In genomic region chr1:168384594-168384955, GRCm38 (mm10) we compare ENCODE assay signal across 9 mouse cellular contexts. TPM values are rescaled to one million over a fixed set of nuclear protein-coding genes. Genes with fewer than 3 reads are reported as not detected.
DNase-seq lines count a peak whose midpoint lies in the region; ATAC-seq and TF ChIP-seq lines count a peak whose summit lies in the region.
"Had no signal": no experiment of that assay in that cellular context is flagged by ENCODE, and none has a peak within 500 bp of the region (broad histone marks: within the 10 kb centered on the region; RNA-seq: fewer than 3 reads in every experiment).

No protein-coding gene starts in this region.

- H3K4me2 ChIP-seq in lung, embryonic 16.5 days (ENCODE audit: low read depth, low read length) = peak overlapping the region; percentile 14; the same call in 1 of the 2 replicates
- no peak overlapping the region for H3K4me2 ChIP-seq in lung, postnatal 0 days (replicated peaks; ENCODE audit: low read depth, low read length)
- H3K4me2 ChIP-seq in limb, embryonic 11.5 days (ENCODE audit: low read depth, severe bottlenecking) = no peak overlapping the region
- H3K4me2 ChIP-seq in stomach, postnatal 0 days (replicated peaks; ENCODE audit: low read depth) = no peak overlapping the region

- 12% methylated on average over 6 of the region's 6 CpGs for WGBS in lung, embryonic 16.5 days
- 11% methylated on average over 6 of the region's 6 CpGs for WGBS in lung, postnatal 0 days
- WGBS in limb, embryonic 11.5 days = 22% methylated on average over 6 of the region's 6 CpGs
- WGBS in stomach, postnatal 0 days = 32% methylated on average over 6 of the region's 6 CpGs

- intact Hi-C loops in heart, postnatal 36 days (cut with DNase I) = loop anchor here (5.0 to 10.0 kb wide), 3 partner anchors 93 to 440 kb away; no protein-coding TSS in a partner anchor

- H3K36me3 ChIP-seq in lung, embryonic 16.5 days (ENCODE audit: control insufficient read depth, insufficient read depth, low read length) = peaks cover under 1% of the 10 kb centered on the region; the same call in 1 of the 2 replicates
- no peaks in the 10 kb centered on the region for H3K36me3 ChIP-seq in lung, postnatal 0 days (ENCODE audit: insufficient read depth, low read length)
- H3K36me3 ChIP-seq in limb, embryonic 11.5 days (ENCODE audit: control insufficient read depth, insufficient read depth, low read length) = no peaks in the 10 kb centered on the region
- H3K36me3 ChIP-seq in stomach, postnatal 0 days (ENCODE audit: control insufficient read depth, insufficient read depth, low read length) = no peaks in the 10 kb centered on the region

- TF ChIP-seq EP300 in lung, postnatal 0 days (IDR thresholded peaks at IDR 0.05) = no peak
- no peak for TF ChIP-seq EP300 in stomach, postnatal 0 days (optimal IDR thresholded peaks at IDR 0.05)

- H3K9me3 ChIP-seq in lung, embryonic 16.5 days (ENCODE audit: control insufficient read depth, low read length) = no peaks in the 10 kb centered on the region
- H3K9me3 ChIP-seq in lung, postnatal 0 days (ENCODE audit: low read length) = no peaks in the 10 kb centered on the region
- no peaks in the 10 kb centered on the region for H3K9me3 ChIP-seq in limb, embryonic 11.5 days (ENCODE audit: control insufficient read depth, low read length)
- no peaks in the 10 kb centered on the region for H3K9me3 ChIP-seq in stomach, postnatal 0 days (ENCODE audit: control insufficient read depth, low read length)

- DNase-seq in heart, adult 11 months = peak; percentile 85
- no peak for DNase-seq in heart, postnatal 36 days
- DNase-seq in lung, postnatal 0 days (ENCODE audit: low spot score) = no peak
- no peak for DNase-seq in limb, embryonic 11.5 days (ENCODE audit: low spot score)
- no peak for DNase-seq in stomach, postnatal 0 days (ENCODE audit: low spot score)
- no peak for DNase-seq in thymus, postnatal 25 days
- no peak for DNase-seq in thymus, postnatal 36 days
- DNase-seq: gastrocnemius, postnatal 25 days had no signal

- H3K4me3 ChIP-seq in lung, embryonic 16.5 days (ENCODE audit: low read length) = no peak overlapping the region
- no peak overlapping the region for H3K4me3 ChIP-seq in lung, postnatal 0 days (ENCODE audit: low read depth, low read length)
- H3K4me3 ChIP-seq in limb, embryonic 11.5 days (ENCODE audit: low read depth, low read length) = no peak overlapping the region
- H3K4me3 ChIP-seq in stomach, postnatal 0 days (ENCODE audit: low read depth, low read length) = no peak overlapping the region

- no peak for ATAC-seq in lung, embryonic 16.5 days (ENCODE audit: low read depth)
- no peak for ATAC-seq in lung, postnatal 0 days
- no peak for ATAC-seq in limb, embryonic 11.5 days (ENCODE audit: insufficient number of reproducible peaks, low FRiP score, low TSS enrichment, low read depth)
- ATAC-seq in stomach, postnatal 0 days (ENCODE audit: low FRiP score, low TSS enrichment) = no peak

- peak overlapping the region; percentile 60 for H3K27ac ChIP-seq in lung, embryonic 16.5 days (ENCODE audit: low read length)
- H3K27ac ChIP-seq in lung, postnatal 0 days (ENCODE audit: low read length) = no peak overlapping the region
- 0 out of 2 replicates have a peak overlapping the region, but pooled peaks have one; percentile 37 for H3K27ac ChIP-seq in limb, embryonic 11.5 days (replicated peaks; ENCODE audit: low read depth, low read length)
- peak overlapping the region; percentile 36; the same call in 1 of the 2 replicates for H3K27ac ChIP-seq in stomach, postnatal 0 days (replicated peaks)

- TF ChIP-seq CTCF in lung, postnatal 0 days (IDR thresholded peaks at IDR 0.05) = no peak
- TF ChIP-seq CTCF in stomach, postnatal 0 days (IDR thresholded peaks at IDR 0.05; ENCODE audit: low read depth) = no peak

- no peaks in the 10 kb centered on the region for H3K27me3 ChIP-seq in lung, embryonic 16.5 days (ENCODE audit: control insufficient read depth, insufficient read depth, low read depth, low read length)
- H3K27me3 ChIP-seq in lung, postnatal 0 days (replicated peaks; ENCODE audit: insufficient read depth, low read length) = no peaks in the 10 kb centered on the region
- no peaks in the 10 kb centered on the region for H3K27me3 ChIP-seq in limb, embryonic 11.5 days (ENCODE audit: control insufficient read depth, insufficient read depth, low read length)
- H3K27me3 ChIP-seq in stomach, postnatal 0 days (ENCODE audit: control insufficient read depth, insufficient read depth, low read length) = no peaks in the 10 kb centered on the region

- H3K9ac ChIP-seq in lung, embryonic 16.5 days (ENCODE audit: low read length) = no peak overlapping the region
- no peak overlapping the region for H3K9ac ChIP-seq in lung, postnatal 0 days (replicated peaks; ENCODE audit: low read depth)
- no peak overlapping the region for H3K9ac ChIP-seq in limb, embryonic 11.5 days (ENCODE audit: low read length)
- no peak overlapping the region for H3K9ac ChIP-seq in stomach, postnatal 0 days (ENCODE audit: low read length)

- peaks cover 70% of the 10 kb centered on the region for H3K4me1 ChIP-seq in lung, embryonic 16.5 days (replicated peaks; ENCODE audit: control insufficient read depth, insufficient read depth, low read length)
- peaks cover 28% of the 10 kb centered on the region for H3K4me1 ChIP-seq in lung, postnatal 0 days (ENCODE audit: insufficient read depth, low read depth, low read length)
- peaks cover 68% of the 10 kb centered on the region for H3K4me1 ChIP-seq in limb, embryonic 11.5 days (ENCODE audit: control insufficient read depth, insufficient read depth, low read length)
- H3K4me1 ChIP-seq in stomach, postnatal 0 days (replicated peaks; ENCODE audit: control insufficient read depth, insufficient read depth) = peaks cover 18% of the 10 kb centered on the region

RNA-seq across cellular contexts. Expression of gene Pbx1, which starts 47.5 kb away (rescaled TPM):
- total RNA-seq in heart, postnatal 36 days (2021) = 10 to 100 TPM; 47.2 to 63.0 TPM
- 34.0 and 34.3 TPM in 2 replicates for polyA plus RNA-seq in lung, embryonic 16.5 days (2015; fragmentation: Nextera tagmentation; extraction: Ambion mirVana)
- 23.9 and 32.5 TPM in 2 replicates for polyA plus RNA-seq in lung, postnatal 0 days (2015; fragmentation: Nextera tagmentation; extraction: Ambion mirVana)
- 43.7 and 44.2 TPM in 2 replicates for polyA plus RNA-seq in limb, embryonic 11.5 days (2014; fragmentation: Nextera tagmentation; extraction: Ambion mirVana)
- 23.1 and 23.2 TPM in 2 replicates for polyA plus RNA-seq in stomach, postnatal 0 days (2015; fragmentation: Nextera tagmentation; extraction: Ambion mirVana)
